Mouse (Mus musculus) gastrocnemius, postnatal 4 days (tissue): ENCODE results near the gene Nxpe4. TPM values are rescaled to one million over a fixed set of nuclear protein-coding genes. Genes with fewer than 3 reads are reported as not detected.
A peak's percentile ranks its signal among the peaks of the same experiment; 100 is the strongest.
"Not testable (repeated sequence)": the region's sequence is repeated elsewhere in the genome, so short reads cannot be mapped to it uniquely, and the experiment has no call there.

Experiments used
- DNase-seq, 2 experiments: peaks; one replicate each; pipeline ENCODE4 v3.0.0; 2021 to 2022; ENCODE audit warnings: low spot score in 2 of 2, mixed read lengths in 2 of 2
- total RNA-seq, 2 experiments: library from RNA; stranded (reverse); gene quantifications; 2 replicates each; pipeline ENCODE4 v1.2.3; 2021

Nxpe4 gene
- total RNA-seq, 2 experiments from 2014 or later, result 8.5 to 9.5 TPM

- DNase-seq, result no peak
Measured at GRCm38 (mm10) chr9:48239461-48239860, 77.6 kb downstream of the Nxpe4 start.

DNA sequence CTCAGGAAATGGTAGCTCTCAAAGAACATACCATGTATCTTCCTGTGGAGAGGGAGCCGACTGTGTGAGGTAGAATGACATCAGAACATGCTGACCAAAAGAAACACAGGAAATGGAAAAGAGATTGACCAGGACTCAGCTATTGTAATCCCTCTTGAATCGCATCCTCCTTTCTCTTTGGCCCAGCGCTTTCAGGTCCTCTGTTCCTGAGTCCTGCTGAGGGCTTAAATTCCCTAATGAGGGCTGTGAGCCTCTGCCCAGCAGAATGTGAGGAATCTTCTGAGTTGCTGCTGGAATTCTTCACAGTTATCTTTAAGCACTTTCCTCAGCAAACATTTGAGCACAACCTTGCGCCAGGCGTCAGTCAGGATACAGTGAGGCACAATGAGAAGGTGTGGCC, 78.6 kb downstream of the Nxpe4 start:
- no peak for DNase-seq

- DNase-seq, result no peak
Measured at GRCm38 (mm10) chr9:48241791-48242190, 80.0 kb downstream of the Nxpe4 start.

DNA sequence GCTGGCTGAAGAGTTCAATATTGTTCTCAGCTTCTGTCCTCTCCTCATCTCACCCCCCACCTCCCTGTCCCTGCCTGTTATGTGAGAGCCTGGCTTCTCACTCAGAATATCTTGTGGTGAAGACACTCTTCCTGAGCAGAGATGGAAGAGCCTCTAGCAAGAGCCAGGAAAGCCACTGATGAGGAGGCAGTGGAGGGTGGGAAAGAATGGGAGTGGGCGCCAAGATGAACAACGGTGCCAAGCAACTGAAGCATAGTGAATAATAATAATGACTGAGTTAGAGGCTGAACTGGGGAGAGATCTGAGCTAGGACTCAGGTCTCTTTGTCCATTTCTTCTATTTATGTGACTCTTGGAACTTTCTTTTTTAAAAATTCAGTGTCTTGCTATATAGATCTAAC, 80.9 kb downstream of the Nxpe4 start:
- no peak for DNase-seq

GRCm38 (mm10) chr9:48244175-48244574, 82.4 kb downstream of the Nxpe4 start:
- no peak for DNase-seq

DNA sequence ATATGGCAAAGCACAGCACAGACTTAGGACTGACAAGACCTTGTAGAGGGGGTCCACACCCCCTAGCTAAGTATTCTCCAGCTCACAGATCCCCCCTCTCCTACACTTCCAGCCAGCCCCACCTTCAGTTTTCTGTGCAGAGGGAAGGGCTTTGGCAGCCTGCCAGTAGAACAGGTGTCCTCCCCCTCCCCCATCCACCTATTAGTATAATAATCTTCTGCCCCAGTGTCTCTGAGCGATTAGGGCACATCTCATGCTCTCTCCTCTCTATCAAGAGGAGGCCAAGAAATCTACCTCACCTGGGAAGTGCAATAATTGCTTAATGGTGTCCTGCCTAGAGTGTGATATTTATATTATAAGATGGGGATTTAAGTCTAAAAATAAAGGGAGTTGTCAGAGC, 83.7 kb downstream of the Nxpe4 start:
- DNase-seq, result no peak

DNA sequence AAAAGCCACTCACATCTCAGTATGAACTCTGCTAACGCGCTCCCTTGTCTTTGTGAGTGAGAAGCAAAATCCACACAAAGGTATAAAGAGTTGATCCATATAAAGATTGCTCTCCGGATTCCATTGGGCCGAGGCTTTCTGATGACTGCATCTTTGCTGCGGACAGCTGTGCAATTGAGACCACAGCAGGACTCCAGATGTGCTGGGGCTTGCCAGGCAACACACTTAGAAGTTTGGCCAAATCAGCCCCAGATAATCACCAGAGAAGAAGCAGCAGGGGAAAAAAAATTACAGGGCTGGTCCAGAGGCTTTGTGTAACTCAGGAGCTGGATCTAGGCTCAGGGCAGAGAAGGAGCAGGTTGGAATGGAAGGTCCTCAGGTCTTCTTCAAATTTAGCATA, 85.5 kb downstream of the Nxpe4 start:
- DNase-seq, result peak in 1 of 2 experiments; percentile 18

GRCm38 (mm10) chr9:48252236-48252635, 90.4 kb downstream of the Nxpe4 start:
- no peak for DNase-seq

DNA sequence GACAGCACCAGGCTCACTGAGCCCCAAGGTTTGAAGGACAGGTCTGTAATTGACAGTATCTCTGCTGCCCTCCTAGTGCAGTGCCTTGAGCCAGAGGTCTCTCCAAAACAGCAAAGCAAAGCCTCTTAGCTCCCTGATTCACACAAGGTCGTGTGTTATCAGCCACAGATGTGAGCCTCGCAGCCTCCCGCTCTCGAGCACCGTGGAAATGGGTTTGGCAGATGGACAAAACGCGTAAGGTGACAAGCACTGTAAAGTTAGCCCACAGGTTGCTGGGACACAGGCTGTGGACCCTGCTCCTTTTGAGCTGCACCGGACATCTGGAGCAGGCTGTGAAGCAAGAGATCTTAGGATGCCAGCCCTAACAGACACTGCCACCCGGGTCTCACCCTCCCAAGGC, 95.2 kb downstream of the Nxpe4 start:
- DNase-seq, result no peak

DNA sequence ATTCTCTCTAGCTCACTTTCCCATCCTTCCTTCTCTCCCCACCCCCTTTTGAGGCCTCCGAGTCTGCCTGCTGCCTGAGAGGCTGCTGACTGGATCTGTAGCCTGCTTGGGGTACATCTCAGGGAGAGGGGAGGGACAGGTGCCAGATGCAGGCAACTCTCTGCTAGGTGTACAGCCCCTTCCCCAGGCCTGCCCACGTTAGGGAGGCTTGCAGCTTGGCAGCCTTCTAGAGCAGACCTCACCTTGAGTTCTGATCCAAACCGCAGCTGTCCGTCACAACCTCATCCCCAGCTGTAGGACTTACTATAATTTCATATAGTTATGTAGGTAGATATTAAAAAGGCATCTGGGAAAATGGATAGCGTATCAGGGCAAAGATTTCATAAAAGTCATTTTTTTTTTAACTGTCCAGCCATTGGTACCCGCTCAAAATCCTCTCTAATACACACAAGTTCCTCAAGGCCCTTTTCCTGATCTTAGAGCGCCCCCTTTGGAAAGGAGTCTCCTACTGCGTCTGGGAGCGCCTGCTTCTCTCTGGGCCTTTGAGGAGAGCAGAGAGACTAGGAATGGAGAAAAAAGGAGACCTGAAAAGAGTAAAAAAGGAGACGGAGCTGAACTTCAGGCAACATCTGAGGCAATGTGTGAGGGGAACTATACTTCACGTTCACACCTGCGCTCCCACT, 96.1 kb downstream of the Nxpe4 start:
- DNase-seq, result peak in 1 of 2 experiments; percentile 43

GRCm38 (mm10) chr9:48264616-48265015, 102.8 kb downstream of the Nxpe4 start:
- no peak for DNase-seq

GRCm38 (mm10) chr9:48265491-48265890, 103.7 kb downstream of the Nxpe4 start:
- no peak for DNase-seq

GRCm38 (mm10) chr9:48266286-48267027, 104.6 kb downstream of the Nxpe4 start:
- peak; percentile 71 to 87 for DNase-seq

DNA sequence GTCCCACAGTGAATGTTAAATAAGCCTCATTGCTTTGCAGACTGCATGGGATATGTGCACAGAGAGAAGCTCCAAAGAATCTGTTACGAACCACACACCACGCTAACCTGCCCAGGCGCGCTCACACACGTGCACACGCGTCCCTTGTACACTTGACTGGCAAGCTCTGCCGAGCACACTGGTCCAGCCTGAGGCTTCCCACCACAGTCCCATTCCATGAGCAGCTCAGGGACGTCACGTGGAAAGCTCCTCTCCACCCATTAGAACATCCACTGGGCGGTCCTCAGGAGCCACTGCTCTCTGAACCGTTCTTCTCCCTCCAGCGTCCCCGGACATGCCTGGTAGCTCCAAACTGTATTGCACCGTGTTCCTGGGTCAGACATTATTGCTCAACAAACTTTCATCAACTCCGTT, 105.2 kb downstream of the Nxpe4 start:
- peak in 1 of 2 experiments; percentile 45 for DNase-seq

DNA sequence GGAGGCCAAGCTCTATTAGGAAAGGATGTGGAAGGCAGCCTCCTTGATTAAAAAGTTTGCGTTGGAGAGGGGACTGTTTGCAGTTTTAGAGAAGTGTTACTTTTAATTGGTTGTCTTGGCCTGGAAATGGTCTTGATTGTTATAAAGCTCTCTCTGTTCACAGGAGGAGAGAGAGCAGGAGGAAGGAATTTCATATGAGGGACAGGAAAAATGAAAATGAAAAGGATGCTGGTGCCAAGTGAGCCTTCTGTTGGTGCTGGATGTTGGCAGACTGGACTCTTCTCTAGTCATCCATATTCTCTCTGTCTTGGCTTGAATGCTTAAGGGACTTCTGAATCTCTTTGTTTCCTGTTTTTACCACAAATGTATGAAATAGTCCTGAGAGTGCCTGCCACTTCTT, 106.1 kb downstream of the Nxpe4 start:
- no peak for DNase-seq

DNA sequence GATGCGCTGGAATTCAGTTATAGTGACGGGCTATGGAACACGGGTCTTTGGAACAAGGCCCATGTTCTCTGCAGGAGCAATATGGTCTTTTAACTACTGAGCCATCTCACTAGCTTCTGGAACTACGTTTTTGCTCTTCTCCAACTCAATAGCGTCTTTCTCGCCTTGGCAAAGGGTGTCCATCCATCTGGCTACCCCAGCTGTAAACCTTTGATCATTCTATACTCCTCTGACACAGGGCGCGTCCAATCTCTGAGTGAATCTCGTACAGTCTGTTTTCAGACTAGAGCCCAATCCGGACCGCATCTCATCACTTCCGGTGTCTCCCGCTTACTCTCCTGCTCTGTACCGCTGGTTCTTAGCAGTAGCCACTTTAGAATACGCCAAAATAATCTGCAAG, 115.0 kb downstream of the Nxpe4 start:
- DNase-seq, result no peak

- no peak for DNase-seq
Measured at GRCm38 (mm10) chr9:48284221-48284620, 122.4 kb downstream of the Nxpe4 start.

DNA sequence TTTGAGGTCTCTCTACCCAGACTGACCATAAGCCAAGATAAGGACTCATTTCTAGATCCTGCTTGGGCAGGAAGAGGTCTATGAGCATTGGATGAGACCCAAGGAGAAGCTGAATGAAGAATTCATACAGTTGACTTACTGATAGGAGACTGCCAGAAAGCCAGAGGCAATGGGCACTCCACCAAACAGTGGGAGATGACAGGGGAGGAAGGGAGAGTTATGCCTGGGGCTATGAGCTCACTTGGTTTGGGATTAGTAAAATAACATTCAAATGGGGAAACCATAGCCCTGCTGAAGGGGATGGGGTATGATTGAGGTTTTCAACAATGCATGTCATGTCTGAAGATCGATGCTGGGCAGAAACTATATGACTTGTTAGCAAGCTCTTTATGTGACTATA, 128.5 kb downstream of the Nxpe4 start:
- no peak for DNase-seq

GRCm38 (mm10) chr9:48294754-48295153, 132.9 kb downstream of the Nxpe4 start:
- no peak for DNase-seq

DNA sequence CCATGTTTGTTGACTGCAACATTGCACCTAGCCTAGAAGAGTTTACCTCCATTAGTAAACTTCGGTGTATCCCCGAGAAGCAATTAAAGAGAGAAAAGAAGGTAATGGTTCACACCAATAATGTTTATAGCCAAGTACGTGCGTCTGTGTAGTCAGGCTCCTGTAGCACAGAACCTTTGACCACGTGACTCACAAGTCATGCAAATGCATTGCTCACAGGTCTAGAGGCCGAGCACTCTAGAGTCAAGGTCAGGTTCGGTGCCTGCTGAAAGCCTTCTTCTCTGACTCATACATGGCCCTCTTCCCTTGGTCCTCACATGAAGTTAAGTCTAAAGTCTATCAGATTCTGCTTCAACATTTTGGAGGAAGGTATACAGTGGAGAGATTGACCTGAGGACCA, 137.2 kb downstream of the Nxpe4 start:
- DNase-seq, result no peak

GRCm38 (mm10) chr9:48303564-48303963, 141.7 kb downstream of the Nxpe4 start:
- DNase-seq, result not testable (repeated sequence)

DNA sequence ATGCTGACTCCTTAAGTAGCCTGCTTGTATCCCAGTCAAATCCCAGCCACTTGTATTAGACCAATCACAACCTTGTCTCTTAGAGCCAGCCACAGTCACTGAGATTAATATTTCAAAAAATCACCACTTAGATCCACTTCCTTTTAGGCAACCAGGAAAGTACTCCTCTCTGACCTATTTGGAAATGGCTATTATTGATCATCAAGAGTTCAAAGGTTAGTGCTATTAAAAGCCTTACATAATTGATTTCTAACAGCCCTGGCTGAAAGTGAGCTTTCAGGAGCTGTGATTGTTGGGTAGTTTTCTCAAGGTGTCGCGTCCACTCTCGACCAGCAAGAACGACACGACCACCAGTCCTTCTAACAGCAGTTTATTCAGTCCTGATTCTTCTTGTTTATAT, 149.4 kb downstream of the Nxpe4 start:
- DNase-seq, result no peak

- no peak for DNase-seq
Measured at GRCm38 (mm10) chr9:48314194-48314593, 152.4 kb downstream of the Nxpe4 start.
